Mouse (Mus musculus): Measurements from ENCODE around the gene Unc5cl. TPM values are rescaled to one million over a fixed set of nuclear protein-coding genes. Genes with fewer than 3 reads are reported as not detected.
A peak's percentile ranks its signal among the peaks of the same experiment; 100 is the strongest.

The Unc5cl gene
- total RNA-seq, 4 experiments from 2014 or later = 0.22 to 0.67 (median 0.31) TPM

DNA sequence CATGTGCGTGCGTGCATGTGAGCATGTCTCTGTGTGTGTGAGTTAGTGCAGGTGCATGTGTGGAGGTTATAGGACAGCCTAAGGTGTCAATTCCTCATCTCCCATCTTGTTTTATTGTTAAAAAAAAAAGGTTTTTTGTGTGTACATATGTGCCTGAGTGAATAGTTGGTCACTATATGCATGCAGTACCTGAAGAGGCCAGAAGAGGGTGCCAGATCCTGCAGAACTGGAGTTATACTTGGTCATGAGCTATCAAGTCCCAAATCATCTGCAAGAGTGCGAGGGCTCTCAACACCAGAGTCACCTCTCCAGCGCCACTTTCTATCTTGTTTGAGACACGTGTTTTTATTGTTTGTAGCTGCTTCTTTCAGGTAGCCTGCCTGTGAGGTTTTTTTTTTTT, 83.6 kb downstream of the Unc5cl start:
- DNase-seq (ENCODE audit: low spot score in 2 of 2) = no peak

- peak; percentile 12 to 35 for DNase-seq (ENCODE audit: low spot score in 2 of 2)
Measured at GRCm38 (mm10) chr17:48539326-48539725, 84.6 kb downstream of the Unc5cl start.

DNA sequence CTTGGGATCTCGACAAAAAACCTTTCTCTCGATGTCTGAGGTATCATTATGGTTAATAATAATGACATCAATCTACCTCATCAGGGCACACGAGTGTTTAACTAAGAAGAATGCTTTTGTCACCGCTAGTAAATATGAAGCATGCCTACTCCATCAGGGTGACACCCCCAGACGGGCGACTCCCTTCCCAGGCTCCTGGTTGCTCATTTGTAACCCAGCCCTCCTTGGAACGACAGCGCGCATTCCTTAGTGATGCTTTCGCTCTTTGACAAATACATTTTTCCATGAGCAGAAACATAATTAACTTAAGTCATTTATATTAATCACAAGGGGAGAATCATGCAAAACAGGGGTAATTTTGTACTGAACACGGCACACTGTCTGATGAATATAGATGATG, 88.0 kb downstream of the Unc5cl start:
- no peak for DNase-seq (ENCODE audit: low spot score in 2 of 2)

DNA sequence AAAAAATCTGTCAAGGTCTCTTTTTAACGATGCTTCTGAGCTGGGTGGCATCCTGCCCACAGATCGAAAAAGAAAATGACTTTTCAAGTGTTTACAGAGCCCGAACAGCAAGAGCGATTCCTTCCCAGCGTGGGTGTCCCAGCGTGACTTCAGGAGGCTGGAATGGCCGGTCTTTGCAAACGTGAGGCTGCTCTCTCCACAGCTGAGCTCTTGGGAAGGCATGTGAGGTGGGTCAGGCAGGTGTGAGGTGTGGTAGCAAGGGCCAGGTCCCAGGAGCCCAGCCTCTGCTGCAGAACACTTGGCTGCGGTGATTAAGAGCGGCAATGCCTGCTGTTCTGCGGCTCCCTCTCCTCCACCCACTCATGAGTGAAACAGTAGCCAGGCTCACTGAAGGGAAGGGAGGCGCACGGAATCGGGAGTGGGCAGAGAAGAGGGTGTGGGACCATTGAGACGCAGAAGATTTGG, 88.6 kb downstream of the Unc5cl start:
- peak; percentile 28 to 78 for DNase-seq (ENCODE audit: low spot score in 2 of 2)

DNA sequence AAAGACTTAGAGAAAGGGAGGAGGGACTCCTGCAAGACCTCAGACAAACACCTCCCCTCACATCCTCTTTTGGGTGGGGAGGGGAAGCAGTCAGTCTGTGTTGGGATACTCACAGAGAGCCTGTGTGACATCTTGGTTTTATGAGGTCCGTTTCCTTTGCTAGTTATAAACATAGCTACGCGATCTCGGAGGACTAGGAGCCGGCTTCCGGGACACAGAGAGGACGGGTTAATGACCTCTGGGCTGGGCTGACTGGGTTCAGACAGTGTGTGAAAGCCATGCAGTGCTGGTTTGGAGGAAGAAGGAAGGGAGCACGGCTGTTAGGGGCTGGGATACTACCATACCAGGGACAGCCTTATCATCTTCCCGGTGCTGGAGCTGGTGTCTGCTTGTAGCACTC, 90.0 kb downstream of the Unc5cl start:
- no peak for DNase-seq (ENCODE audit: low spot score in 2 of 2)

DNA sequence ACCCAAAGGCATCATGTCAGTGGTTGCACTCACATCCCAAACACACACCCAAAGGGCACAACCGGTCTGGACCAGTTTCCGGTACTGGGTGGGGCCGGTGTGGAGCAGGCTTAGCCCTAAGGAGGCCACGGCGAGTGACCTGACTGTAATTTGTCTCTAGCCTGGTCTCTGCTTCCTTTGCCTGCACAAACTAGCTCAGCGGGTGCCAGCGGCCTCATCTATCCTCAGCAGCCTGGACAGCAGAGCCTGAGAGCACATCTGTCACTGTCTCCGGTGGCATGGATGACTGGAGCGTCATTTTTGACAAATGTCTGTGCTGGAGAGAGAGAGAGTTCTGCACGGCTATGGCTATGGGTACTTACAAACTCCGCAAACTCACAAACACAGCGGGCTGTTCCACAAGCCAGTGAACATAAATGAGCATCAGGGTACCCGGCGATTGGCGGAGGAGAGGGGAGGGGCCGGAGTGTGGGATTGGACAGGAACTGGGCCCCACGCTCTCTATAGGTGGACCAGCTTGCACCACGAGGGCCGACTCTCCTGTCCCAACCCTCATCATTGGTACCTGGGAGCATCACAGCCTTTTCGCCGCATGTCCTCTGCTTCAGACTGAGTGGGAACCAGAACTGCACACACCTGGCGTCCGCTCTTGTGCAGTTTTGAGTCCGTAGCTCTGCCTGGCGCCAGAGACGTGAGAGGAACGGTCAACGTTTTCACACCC, 90.7 kb downstream of the Unc5cl start:
- DNase-seq (ENCODE audit: low spot score in 2 of 2) = peak in 1 of 2 experiments; percentile 66

- DNase-seq (ENCODE audit: low spot score in 2 of 2) = no peak
Measured at GRCm38 (mm10) chr17:48546036-48546435, 91.3 kb downstream of the Unc5cl start.

DNA sequence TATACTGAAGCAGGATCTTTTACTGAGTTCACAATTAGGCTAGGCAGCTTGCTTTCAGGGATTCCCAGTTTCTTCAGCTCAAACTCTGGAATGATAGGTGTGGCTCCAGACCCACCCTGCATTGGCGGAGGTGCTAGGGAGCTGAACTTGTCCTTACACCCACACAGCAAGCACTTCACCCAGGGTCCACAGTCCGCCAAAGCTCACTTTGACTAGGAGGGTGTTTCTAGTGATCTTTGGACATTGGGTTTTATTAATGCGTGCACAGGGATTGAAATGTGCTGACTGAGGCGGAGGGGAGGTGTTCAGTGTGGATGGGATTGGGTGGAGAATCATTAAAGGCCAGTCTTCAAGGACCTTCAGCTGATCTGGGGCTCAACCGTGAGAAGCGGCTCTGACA, 93.0 kb downstream of the Unc5cl start:
- no peak for DNase-seq (ENCODE audit: low spot score in 2 of 2)

- peak in 1 of 2 experiments; percentile 18 for DNase-seq (ENCODE audit: low spot score in 2 of 2)
Measured at GRCm38 (mm10) chr17:48551788-48552531, 97.3 kb downstream of the Unc5cl start.

- DNase-seq (ENCODE audit: low spot score in 2 of 2) = no peak
Measured at GRCm38 (mm10) chr17:48552532-48552915, 97.8 kb downstream of the Unc5cl start.

GRCm38 (mm10) chr17:48556223-48556962, 101.7 kb downstream of the Unc5cl start:
- no peak for DNase-seq (ENCODE audit: low spot score in 2 of 2)

DNA sequence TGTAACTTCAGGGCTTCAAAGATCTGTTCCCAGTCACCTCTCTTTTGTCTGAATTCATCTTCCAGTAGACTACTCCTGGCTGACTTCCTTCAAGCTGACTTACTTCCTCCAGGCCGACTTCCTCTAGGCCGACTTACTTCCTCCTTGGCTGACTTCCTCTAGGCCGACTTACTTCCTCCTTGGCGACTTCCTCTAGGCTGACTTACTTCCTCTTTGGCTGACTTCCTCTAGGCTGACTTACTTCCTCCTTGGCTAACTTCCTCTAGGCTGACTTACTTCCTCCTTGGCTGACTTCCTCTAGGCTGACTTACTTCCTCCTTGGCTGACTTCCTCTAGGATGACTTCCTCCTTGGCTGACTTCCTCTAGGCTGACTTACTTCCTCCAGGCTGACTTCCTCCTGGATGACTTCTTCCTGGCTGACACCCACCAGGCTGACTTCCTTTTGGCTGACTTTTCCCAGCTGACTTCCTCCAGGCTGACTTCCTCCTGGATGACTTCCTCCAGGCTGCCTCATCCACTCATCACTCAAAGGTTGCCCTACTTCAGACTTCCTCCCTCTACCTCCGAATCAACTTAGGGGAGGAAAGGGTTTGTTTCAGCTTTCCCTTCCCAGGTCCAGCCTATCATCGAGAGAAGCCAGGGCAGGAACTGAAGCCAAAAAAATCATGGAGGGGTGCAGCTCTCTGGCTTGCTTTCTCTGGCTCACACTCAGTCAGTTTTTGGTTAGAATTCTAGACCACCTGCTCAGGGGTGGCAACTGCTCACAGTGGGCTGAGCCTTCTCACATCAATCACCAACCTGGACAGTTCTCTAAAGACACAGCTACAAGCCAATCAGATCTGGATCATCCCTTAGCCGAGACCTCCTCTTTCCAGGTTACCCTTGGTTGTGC, 103.4 kb downstream of the Unc5cl start:
- DNase-seq (ENCODE audit: low spot score in 2 of 2) = no peak

DNA sequence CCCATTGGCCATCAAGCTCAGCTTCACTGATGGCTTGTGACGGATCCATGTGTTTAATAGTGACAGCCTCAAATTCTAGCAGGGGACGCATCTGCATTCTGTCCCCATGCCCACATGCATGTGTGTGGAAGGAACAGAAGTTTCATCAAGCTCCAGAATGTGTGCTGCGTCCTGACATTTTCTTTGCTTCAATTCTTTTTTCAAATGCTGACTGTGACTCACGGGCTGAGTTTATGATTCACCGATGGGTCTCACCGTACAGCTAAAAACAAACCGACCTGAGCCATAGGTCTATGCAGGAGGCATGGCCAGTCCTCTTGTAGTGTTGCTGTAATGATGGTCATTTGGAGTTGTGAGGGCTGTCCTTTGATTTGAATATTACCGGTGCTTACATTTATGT, 110.2 kb downstream of the Unc5cl start:
- DNase-seq (ENCODE audit: low spot score in 2 of 2) = peak in 1 of 2 experiments; percentile 46

DNA sequence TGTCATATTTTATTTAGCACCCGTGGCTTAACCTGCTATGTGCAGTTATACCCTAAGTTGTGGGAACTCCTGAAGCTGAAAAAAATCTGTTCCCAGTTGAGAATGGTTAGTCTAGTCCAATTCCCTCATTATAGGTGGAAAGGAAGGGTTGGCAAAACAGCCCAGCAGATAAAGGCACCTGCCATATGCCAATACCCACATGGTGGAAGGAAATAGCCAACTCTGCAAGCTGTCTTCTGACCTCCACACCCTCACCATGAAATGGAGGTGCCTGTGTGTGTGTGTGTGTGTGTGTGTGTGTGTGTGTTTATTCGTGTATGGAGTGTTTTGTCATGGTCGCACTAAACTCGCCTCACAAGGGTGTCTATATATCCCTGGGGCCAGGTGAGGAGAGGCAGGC, 115.0 kb downstream of the Unc5cl start:
- DNase-seq (ENCODE audit: low spot score in 2 of 2) = no peak

DNA sequence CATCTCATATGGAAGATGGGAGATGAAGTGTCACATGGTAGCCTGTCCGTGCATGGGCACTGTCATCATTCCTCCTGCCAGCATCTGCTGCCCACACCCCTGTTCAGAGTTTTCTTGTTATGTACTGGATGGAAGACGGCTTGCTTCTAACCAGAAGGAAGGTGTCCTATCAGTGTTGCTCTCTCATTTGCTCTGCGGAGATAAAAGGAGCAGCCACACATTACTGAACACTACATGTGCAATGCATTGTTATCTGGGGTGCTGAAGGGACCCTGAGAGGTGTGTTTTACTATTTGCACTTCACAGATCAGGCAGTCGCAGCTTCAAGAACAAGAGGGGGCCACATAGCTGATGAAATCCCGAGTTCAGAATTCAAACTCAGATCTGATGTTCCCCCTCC, 126.5 kb downstream of the Unc5cl start:
- no peak for DNase-seq (ENCODE audit: low spot score in 2 of 2)

GRCm38 (mm10) chr17:48582486-48582990, 127.8 kb downstream of the Unc5cl start:
- no peak for DNase-seq (ENCODE audit: low spot score in 2 of 2)

GRCm38 (mm10) chr17:48583401-48583800, 128.7 kb downstream of the Unc5cl start:
- no peak for DNase-seq (ENCODE audit: low spot score in 2 of 2)

DNA sequence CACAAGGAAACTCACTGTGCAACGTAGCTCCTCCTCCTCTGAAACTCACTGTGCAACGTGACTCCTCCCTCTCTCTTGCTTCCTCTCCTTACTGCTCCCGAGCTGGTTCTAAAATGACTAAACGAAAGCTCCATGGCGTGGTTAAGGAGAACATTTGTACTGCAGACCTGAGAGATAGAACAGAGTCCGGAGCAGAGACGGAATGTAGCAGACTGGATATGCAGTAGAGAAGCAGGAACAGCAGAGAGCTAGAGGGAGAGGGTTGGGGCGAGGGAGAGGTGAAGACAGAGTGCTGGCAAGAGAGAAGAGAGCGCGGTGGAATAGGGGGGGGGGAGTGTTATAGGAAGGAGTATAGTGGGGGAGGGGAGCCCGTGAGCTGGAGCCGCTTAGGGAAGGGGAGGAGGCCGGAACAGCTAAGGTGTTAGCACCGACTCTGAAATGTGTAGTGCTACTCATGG, 131.2 kb downstream of the Unc5cl start:
- no peak for DNase-seq (ENCODE audit: low spot score in 2 of 2)

- no peak for DNase-seq (ENCODE audit: low spot score in 2 of 2)
Measured at GRCm38 (mm10) chr17:48588674-48589073, 134.0 kb downstream of the Unc5cl start.

Measured in left cerebral cortex, adult 8-10 months (tissue).